Mouse (Mus musculus) ovary, postnatal 36 days (tissue): ENCODE measurements around the gene Stk11.
A peak's percentile ranks its signal among the peaks of the same experiment; 100 is the strongest.

Source experiments
- DNase-seq: peaks from one replicate; pipeline ENCODE4 v3.0.0; 2022; ENCODE audit warnings: low spot score, mixed read lengths

Stk11 gene

DNA sequence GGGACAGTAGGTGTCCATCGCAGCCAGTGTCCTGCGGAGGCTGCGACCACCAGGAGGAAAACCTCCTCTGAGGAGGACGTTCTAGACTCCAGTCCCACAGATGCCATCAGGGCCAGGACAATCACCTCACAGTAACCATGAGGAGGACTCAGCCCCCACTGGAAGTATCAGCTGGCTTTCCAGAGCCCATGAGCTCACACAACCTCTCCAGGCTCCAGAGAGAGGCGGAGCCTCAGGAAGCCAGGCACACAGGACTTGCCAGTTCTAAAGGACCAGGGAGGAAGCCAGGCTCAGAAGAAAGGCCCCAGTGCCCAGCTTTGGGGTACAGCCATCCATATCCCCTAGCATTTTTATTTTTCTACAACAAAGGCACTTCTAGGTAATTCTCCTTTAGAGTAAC is 20.1 kb upstream of the Stk11 start:
- DNase-seq: no peak

DNA sequence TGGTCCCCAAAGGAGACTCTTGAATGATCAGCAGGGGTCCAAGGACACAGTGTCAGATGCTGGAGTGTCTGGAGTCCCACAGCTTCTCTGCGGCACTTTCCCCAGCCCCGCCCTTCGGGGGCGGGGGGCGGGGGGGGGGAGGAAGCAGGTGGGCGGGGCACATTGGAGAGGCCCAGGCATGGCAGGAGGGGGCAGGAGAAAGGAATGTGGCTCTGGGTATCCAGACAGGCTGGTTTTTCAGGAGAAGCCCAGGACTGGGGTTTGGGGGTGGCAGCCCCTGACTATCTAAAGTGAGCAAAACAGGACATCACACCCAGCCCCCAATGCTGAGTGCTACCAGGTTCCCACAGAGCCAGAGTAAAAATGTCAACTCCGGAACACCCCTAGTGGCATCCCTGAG is 18.3 kb upstream of the Stk11 start:
- DNase-seq: no peak

DNA sequence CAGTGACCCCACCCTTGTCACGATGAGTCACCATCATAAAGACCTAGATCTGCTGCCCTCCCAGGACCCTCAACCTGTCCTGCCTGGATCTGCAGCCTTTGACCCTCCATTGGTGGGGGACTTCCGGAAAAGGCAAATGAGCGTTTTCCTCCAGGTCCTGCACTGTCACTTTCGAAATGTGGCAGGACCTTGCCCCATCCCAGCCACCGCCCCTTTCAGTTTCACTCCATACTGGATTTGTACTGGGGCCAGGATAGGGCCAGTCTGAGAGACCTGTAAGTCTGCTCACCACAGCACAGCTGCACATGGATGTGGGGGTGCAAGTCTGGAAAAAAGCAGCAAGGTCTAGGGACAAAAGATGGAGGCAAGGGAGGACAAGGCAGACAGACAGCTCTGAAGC is 17.0 kb upstream of the Stk11 start:
- DNase-seq: no peak

DNA sequence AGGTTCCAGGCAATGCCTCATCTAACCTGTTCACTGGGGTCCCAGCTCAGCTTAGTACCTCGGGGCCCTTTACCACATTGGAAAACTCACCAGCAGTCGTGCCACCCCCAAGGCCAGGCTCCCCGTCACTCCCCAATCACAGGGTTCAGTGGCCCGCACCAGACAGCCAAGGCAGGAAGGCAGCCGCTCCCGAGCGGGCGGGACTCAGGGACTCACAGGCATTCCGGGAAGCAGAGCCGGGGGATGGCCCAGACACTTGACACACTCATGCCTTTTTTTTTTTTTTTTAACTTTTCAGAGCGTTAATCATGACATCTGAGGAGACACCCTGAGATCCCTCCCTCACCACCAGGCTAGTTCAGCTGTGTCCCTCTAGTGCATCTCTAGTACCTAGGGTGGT is 14.6 kb upstream of the Stk11 start:
- DNase-seq: no peak

DNA sequence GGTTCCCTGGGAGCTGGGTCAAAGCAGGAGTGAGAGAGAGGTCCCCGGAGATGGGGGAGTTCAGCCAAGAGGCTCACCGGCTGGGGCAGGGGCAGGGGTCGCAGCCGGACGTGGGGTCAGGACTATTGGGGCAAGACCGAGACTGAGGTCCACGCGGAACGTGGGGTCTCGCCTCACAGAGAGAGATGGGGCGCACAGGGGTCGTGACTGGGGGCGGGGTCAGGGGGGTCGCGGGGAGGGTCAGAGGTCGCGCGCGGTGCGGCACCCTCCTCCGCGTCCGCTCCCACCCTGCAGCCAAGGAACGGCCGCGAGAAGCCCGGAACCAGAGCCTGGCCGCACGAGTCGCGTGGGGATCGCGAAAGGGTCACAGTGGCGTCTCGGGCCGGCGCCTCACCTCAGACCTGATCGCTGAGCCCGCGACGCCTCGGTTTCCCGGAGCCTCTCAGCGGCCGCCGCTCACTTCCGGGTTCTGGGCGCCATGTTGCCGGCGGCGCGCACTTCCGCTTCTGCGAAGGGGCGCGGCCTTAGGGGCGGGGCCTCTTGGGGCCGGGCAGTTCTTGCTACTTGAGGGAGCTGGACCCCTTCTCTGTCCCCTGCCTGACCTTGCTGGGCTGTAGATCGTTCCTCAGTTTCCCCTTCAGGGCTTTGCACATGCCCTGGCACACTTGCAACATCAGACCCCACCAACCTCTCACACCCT is 13.2 kb upstream of the Stk11 start:
- peak; percentile 86 for DNase-seq

DNA sequence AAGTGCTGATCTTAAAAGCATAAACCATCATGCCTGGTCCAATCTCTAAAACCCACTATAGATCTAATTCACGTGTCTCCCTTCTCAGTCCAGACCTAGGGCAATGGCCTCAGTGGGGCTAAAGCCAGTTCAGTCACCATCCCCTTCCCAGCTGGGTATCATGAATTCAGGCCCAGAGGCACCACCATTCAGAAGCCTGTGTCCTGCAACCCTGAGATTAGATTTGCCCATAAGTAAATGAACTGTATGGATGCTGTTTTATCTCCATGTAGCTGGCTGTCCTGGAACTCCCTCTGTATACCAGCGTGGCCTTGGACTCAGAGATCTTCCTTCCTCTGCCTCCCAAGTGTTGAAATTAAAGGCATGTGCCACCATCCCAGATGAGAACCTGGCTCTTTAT is 12.6 kb upstream of the Stk11 start:
- DNase-seq: no peak

DNA sequence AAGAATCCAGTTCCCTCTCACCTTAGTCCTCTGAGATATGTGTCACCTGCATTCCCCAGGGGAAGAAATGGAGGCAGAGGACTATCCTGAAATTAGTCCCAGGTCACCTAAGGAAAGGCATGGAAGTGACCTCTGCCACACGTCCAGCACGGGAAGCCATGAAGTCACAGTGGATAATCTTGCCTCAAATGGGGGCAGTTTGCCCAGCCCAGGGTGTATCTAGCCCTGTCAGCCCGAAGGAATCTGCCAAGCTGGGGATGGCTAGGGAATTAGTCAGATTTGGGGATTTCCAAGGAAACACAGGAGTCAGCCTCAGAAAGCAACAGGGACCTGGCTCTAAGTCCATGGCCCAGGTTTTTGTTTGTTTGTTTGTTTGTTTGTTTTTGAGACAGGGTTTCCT is 11.4 kb upstream of the Stk11 start:
- no peak for DNase-seq

DNA sequence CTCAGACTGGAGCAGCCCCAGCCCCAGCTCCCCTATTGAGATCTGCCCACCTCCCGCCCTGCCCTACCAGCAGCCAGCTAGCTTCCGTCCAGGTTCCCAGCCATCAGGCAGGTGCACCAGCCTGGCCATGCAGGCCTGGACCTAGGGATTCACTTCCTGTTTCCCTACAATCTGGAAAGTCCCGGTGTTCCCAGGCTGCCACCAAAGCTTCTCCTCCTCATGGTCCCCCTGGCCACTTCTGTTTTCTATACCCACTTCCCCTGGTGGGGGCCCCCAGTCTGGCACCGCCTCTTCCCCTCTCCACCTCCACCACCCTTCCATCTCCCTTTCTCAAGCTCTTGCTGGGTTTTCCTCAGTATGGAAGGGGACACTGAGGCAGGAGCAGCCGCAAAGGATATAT is 10.1 kb upstream of the Stk11 start, which contains the start of gene Sbno2:
Gene Sbno2, minus strand, starts transcription at position 112 of the 400 bp plus-strand sequence.
- DNase-seq: no peak

DNA sequence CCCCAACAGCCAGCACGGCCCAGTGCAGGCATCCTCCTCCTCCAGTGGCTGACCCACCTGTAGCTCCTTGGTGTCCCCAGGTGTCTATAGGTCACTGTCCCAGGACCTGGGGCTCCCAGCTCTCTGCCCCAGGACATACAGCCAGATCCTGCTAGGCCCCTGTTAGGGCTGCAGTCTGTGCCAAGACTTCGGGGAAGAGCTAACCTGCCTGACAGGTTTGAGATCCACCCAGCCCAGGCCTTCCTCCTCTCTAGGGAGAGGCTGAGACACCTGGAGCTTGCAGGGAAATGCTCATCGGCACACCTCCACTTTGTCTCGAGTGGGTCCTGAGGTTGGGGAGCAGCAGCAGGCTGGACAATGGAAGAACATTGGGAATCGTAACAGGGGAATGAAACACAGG is 9.7 kb upstream of the Stk11 start:
- DNase-seq: no peak

DNA sequence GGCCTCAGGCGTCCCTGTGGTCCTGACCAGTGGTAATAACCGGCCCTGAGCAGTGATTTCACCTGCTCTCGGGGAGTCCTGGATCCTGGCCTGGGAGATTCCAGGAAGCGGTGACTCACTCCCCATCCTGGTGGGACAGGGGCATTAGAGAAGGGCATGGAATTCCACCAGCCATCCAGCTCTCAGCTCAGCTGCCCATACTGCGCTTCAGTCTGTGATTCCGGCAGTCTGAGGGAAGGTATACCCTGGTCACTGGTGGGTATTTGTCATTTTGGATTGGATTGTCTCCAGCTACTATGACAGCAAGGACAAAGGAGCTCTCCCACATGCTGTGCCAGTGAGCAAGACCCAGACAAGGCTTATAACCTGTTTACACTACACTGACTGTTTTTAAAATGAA is 7.9 kb upstream of the Stk11 start:
- DNase-seq: no peak

DNA sequence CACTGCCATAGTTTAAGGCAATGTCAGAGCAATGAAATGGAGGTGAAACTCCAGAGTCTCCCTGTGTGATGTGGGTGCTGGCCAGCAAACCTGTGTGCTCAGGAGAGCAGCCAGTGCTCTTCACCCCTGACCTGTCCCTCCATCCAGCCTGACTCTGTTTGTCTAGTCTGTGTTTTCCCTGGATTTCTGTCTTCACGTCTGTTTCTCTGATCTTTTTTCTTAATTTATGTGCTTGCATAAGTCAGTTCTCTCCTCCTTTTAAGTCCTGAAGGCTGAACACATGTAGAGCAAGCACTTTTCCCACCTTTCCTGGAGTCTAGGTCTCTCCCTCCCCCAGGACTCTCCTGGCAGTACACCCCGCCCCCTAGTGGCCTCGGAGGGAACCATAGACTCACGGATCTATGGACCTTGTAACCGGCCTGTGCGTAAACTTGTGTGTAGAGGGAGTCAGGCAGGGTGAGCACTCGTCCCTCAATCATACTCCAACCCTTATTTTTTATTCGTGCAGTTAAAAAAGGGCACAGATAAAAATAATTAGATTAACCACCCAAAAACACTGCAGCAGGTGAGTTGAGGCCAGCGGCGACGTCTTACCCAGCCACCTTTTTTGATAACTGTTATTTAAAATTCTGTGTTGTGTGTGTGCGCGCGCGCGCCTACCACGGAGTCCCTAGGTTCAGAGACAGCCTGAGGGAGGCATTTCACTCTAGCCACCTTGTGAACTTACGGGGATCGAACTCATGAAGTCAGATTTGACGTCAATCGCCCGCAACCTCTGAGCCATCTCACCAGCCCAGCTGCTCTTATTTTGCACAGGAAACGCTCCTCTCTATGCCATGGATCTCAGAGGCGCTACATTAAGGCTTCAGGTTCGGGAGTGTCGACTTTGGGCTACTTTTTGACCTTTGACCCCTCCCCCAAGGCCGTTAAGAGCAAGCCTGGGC is 990 bp upstream of the Stk11 start:
- DNase-seq: peak; percentile 90

DNA sequence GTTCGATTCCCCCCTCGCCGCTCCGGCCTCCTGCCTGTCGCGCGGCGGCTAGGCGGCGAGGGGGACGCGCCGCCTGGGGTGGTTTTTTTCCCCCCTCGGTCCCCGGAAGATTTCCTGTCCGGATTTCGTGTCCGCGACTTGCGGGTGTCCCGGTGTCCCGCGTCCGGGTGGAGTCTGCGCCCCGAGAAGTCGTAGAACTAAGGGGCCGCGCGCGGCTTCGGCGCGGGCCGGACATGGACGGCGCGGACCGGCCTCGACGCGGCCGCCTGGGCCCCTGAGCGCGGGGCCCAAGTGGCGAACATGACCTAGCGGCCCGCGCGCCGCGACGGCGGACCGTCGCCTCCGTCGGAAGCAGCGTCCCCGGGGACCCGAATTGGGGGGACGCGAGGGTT is 337 bp downstream of the Stk11 start:
- DNase-seq: no peak

DNA sequence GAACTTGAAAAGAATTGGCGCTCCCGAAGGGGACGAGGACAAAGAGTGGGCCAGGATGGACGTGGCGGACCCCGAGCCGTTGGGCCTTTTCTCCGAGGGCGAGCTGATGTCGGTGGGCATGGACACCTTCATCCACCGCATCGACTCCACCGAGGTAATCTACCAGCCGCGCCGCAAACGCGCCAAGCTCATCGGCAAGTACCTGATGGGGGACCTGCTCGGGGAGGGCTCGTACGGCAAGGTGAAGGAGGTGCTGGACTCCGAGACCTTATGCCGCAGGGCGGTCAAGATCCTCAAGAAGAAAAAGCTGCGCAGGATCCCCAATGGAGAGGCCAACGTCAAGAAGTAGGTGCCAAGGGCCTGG is 942 bp downstream of the Stk11 start:
- no peak for DNase-seq

DNA sequence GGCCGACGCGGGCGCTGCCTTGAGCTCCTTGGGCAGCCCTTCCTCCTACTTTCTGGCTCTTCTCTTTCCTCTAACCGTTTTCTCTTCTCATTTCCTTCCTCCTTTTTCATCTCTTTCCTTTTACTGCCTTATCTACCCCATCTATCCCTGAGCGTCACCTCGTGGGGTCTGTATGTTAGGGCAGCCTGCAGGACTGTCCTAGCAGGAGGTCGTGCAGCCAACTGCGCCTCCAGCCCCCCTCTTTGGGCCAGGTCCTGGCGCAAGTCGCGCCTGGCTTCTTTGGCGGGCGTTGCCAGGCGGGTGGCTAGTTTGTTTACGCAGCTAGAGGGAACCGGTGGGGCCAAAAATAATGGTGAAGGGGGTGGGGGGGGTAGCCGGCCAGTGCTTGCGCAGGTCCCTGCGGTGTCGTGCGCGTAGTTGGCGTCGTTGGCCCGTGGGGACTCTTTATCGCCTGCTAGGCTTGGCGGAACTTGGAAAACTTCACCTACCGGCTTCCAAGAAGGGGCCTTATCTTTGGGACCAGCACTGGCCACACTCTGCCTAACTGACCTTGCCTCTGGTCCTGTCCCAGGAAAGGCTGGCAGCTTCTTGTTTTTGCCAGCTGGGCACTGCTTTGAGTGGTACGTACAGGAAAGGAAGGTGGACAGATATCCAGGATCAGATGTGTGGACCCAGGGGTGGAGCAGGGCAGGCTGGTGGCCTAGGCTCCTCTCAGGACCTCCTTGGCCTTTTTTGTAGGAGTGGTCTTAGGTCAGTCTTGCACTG is 1.5 kb downstream of the Stk11 start:
- peak; percentile 56 for DNase-seq

DNA sequence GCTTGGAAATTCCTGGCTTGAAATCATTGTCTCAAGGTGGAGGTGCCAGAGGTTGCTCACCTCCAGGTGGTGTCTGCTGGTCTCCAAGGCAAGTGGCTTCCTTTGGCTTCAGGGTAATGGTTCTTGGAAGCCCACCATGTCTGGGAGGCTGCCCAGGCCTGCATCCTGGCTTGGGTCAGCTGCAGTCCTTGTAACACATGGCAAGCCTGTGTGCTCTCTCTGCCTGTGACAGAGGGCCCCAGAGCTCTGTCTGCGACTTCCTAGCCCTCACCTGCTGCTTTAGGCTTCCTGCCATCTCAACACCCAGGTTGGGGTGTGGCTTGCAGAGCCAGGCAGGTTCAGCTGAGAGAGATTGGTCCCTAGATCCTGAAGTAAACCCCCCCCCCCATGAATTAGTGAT is 2.1 kb downstream of the Stk11 start:
- DNase-seq: no peak

DNA sequence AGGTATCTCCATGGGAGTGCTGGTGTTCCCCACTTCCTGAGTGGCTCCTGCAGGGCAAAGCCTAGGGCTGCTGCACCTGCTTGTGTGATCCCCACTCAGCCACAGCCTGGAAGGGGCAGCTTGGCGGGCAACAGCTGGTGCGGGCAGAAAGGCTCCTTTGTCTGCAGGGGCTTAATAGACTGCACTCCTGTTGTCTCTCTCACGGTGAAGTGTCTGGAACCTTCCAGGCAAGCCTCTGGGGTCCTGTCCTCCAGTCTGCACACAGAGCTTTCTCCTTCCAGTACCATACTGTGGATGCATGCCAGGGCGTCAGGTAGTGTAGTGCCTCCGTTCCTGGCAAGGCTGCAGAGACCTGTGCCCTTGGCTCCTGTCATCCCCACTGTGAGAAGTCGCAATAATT is 2.9 kb downstream of the Stk11 start:
- DNase-seq: no peak

DNA sequence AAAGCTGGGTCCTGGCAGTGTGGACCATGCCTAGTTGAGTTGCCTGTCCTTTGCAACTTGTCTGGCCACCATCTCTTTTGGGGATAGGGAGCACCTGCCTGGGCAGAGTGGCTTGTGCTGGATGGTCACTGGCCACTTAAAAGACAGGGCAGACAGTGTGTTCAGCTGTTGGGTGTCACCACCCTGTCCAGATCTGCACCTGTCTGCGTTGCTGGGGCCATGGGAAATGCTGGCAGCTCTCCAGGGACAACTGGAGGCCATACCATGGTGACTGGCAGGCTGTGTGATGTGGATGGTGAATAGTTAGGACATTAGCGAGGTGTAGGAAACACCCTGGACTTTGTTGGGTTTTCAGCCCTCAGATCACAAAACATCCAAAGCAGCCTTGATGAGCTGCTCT is 4.5 kb downstream of the Stk11 start:
- DNase-seq: no peak

DNA sequence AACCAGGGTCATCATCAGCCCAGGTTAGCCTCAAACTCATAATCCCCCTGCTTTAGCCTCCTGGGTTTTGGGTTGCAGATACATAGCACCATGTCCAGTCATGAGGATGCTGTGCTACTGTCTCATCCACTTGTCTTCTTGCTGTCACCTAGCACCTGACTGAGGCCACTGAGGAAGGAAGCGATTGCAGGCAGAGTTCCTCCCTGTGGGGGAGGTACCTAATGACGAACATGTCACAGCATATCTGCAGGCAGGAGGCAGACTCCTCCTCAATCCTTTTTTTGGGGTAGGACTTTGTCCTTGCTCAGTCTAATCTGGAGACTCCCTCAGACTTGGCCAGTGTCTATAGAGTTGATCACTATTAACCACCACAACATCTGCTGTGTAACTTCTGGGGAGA is 6.0 kb downstream of the Stk11 start:
- DNase-seq: no peak

DNA sequence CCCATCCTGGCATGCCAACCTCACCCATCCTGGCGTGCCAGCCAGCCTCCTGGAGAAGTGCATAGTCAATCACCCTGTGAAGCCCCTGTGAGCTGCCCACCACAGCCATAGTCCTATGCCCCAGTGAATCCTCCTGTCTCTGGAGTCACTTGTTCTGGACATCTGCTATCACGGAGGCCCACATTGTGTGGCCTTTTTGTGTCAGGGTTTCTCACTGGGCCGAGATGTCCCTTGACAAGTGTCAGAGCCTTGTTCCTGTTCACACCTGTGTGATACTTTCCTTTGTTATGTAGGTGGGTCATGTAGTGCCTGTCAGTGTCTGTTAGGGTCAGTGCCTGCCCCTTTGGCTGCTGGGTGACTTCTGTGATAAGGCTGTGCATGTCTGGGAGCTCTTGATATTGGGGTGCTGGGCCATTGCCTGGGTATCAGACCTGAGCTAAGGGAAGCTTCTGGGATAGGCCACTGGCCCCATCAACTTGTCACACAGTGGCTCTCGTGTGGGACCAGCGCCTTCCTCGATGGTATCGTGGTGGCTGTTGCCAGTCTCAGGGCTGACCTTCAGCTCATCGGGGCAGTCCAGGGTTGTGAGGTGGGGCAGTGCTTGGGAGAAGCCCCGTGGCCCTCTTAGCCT is 8.4 kb downstream of the Stk11 start:
- no peak for DNase-seq

DNA sequence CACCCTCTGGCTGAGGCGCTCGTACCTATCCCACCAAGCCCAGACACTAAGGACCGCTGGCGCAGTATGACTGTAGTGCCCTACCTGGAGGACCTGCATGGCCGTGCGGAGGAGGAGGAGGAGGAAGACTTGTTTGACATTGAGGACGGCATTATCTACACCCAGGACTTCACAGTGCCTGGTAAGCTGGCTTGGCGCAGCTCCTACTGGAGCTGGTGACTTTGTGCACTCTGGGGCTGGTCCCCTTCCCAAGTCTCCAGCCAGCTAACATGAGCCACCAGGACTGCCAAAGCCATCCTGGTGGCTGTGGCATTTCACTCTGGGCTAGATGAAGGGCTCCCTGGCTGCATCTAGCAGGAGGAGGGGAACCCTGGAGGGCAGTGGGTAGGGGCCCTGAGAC is 12.3 kb downstream of the Stk11 start:
- DNase-seq: no peak

DNA sequence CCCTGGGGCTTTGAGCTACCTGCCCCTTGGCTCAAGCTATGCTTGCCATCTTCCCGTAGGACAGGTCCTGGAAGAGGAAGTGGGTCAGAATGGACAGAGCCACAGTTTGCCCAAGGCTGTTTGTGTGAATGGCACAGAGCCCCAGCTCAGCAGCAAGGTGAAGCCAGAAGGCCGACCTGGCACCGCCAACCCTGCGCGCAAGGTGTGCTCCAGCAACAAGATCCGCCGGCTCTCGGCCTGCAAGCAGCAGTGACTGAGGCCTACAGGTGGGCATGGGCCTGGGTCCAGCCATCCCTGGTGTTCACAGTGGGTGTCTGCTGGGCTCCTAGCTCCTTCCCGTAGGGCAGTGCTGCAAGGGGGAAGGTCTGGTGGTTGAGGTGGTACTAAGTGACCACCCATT is 14.2 kb downstream of the Stk11 start:
- no peak for DNase-seq

DNA sequence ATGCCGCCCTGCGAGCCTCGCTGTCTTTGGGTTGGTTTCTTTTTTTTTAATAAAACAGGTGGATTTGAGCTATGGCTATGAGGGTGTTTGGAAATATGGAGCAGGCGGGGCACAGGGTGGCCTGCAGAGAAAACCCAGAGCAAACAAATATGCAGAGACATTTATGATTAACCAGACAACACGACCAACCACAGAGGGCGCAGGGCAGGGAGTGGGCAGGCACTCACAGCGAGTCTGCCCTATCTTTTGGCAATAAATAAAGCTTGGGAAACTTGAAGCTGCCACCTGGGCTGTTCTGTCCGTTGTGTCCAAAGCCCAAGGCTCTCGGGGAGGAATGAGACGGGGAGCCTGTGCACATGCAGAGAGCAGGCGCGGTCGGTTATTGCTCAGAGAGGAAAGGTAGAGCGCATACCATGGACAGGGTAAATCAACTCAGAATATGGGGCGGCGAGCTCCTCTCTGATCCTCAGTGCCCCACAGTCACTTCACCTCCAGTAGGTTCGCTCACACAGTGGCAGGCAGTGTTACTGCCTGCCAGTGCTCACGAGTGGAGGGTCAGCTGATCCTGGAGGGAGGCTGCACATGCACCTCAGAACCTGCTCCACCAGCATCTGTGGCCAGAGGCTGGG is 14.9 kb downstream of the Stk11 start:
- DNase-seq: no peak
